ENCODE assay signal across 16 mouse cellular contexts in the genomic region with DNA sequence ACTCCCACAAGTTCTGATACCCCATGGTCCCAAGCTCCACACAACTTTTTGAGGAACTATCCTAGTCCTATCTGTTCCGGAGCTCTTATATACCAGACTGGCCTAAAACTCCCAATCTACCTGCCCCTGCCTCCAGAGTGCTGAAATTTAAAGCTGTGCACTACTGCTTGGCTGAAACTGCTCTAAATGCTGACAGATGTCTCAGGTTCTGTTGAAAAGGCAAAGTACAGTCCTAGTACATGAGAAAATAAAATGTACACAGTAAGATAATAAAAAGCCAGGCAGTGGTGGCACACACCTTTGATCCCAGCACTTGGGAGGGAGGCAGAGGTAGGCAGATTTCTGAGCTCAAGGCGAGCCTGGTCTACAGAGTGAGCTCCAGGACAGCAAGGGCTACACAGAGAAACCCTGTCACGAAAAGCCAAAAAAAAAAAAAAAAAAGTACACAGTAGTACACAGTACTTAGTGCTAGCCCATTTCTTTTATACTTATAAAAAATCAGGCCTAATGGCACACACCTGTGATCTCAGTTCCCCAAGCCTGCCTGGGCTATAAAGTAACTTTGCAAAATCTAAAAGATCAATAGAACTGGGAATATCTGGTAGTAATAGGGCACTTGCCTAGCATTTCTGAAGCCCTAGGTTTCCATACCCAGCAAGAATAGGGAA. TPM values are rescaled to one million over a fixed set of nuclear protein-coding genes. Genes with fewer than 3 reads are reported as not detected.
DNase-seq lines count a peak whose midpoint lies in the region; ATAC-seq lines count a peak whose summit lies in the region.
"Had no signal": no experiment of that assay in that cellular context is flagged by ENCODE, and none has a peak within 500 bp of the region (broad histone marks: within the 10 kb centered on the region; RNA-seq: fewer than 3 reads in every experiment).

No protein-coding gene starts in this region.

- peaks cover 10% of the 10 kb centered on the region; the same call in 1 of the 2 replicates for H3K4me1 ChIP-seq in kidney, embryonic 16.5 days (ENCODE audit: insufficient read depth, low read length)

- H3K27me3 ChIP-seq in kidney, embryonic 16.5 days (ENCODE audit: insufficient read depth, low read length) = no peaks in the 10 kb centered on the region
- H3K27me3 ChIP-seq: hindbrain, embryonic 15.5 days; megakaryocyte, embryonic 14.5 days; stomach, embryonic 15.5 days had no signal

- no peak overlapping the region for H3K27ac ChIP-seq in kidney, embryonic 16.5 days (ENCODE audit: low read length)
- H3K27ac ChIP-seq: hindbrain, embryonic 15.5 days; stomach, embryonic 15.5 days had no signal

- WGBS in kidney, embryonic 16.5 days = 70% methylated on average over 3 of the region's 3 CpGs

- H3K4me3 ChIP-seq in kidney, embryonic 16.5 days (ENCODE audit: low read length) = no peak overlapping the region
- H3K4me3 ChIP-seq: hindbrain, embryonic 15.5 days; megakaryocyte, embryonic 14.5 days; stomach, embryonic 15.5 days had no signal

- no peak for ATAC-seq in kidney, embryonic 16.5 days (ENCODE audit: low FRiP score, low TSS enrichment)
- no peak for ATAC-seq in cerebellum, adult (ENCODE audit: insufficient number of reproducible peaks, low FRiP score, low TSS enrichment)

- DNase-seq in kidney, postnatal 14 days = peak; percentile 19
- peak; percentile 36 to 42 for DNase-seq in CD8-positive naive resting alpha-beta T cell, adult 2 months (ENCODE audit: low read depth in 2 of 2, low spot score in 2 of 2)
- DNase-seq in c-Kit-positive CD71-positive TER-119-negative erythroid progenitor cells, embryonic 14.5 days (ENCODE audit: low read depth) = peak; percentile 30
- DNase-seq in naive thymus-derived CD4-positive, alpha-beta T cell, adult 2 months (ENCODE audit: low read depth) = peak; percentile 63
- no peak for DNase-seq in adrenal gland, postnatal 36 days

- H3K9ac ChIP-seq in kidney, embryonic 16.5 days (replicated peaks; ENCODE audit: low read length) = no peak overlapping the region
- H3K9ac ChIP-seq: hindbrain, embryonic 15.5 days; stomach, embryonic 15.5 days had no signal

- no peaks in the 10 kb centered on the region for H3K9me3 ChIP-seq in kidney, embryonic 16.5 days (ENCODE audit: low read length)
- H3K9me3 ChIP-seq: hindbrain, embryonic 15.5 days; megakaryocyte, embryonic 14.5 days; stomach, embryonic 15.5 days had no signal

- H3K36me3 ChIP-seq in kidney, embryonic 16.5 days (ENCODE audit: insufficient read depth, low read length) = peaks cover 18% of the 10 kb centered on the region

- no peak overlapping the region for H3K4me2 ChIP-seq in kidney, embryonic 16.5 days (replicated peaks; ENCODE audit: low read depth, low read length)
- H3K4me2 ChIP-seq: hindbrain, embryonic 15.5 days; stomach, embryonic 15.5 days had no signal

RNA-seq across cellular contexts. Expression of a gene that starts 3.0 kb away (rescaled TPM):
- polyA plus RNA-seq in kidney, embryonic 16.5 days (2015; fragmentation: Nextera tagmentation; extraction: Ambion mirVana) = 1,403 and 1,568 TPM in 2 replicates
- 1,000 to 10,000 TPM; 1,327 to 1,427 TPM for total RNA-seq in adrenal gland, postnatal 36 days (2021)

RNA-seq across cellular contexts. Expression of a gene that starts 11.5 kb away (rescaled TPM):
- not detected in 2 replicates for polyA plus RNA-seq in kidney, embryonic 16.5 days (2015; fragmentation: Nextera tagmentation; extraction: Ambion mirVana)
- total RNA-seq in adrenal gland, postnatal 36 days (2021) = not detected
- total RNA-seq: common myeloid progenitor, adult 5-6 weeks had no signal
- polyA plus RNA-seq: gonadal fat pad, adult 2 months; large intestine, adult 2 months; limb, embryonic 11.5 days; neural tube, embryonic 11.5 days; urinary bladder, adult 2 months had no signal

RNA-seq across cellular contexts. Expression of a gene that starts 33.2 kb away (rescaled TPM):
- polyA plus RNA-seq in kidney, embryonic 16.5 days (2015; fragmentation: Nextera tagmentation; extraction: Ambion mirVana) = 15.5 and 18.6 TPM in 2 replicates
- total RNA-seq in adrenal gland, postnatal 36 days (2021) = 10 to 100 TPM; 36.0 to 43.8 TPM
- total RNA-seq: common myeloid progenitor, adult 5-6 weeks had no signal

RNA-seq across cellular contexts. Expression of a gene that starts 53.1 kb away (rescaled TPM):
- polyA plus RNA-seq in kidney, embryonic 16.5 days (2015; fragmentation: Nextera tagmentation; extraction: Ambion mirVana) = not detected in 2 replicates
- not detected for total RNA-seq in adrenal gland, postnatal 36 days (2021)
- total RNA-seq: common myeloid progenitor, adult 5-6 weeks had no signal
- polyA plus RNA-seq: gonadal fat pad, adult 2 months; hindbrain, embryonic 15.5 days; large intestine, adult 2 months; neural tube, embryonic 11.5 days; stomach, embryonic 15.5 days; urinary bladder, adult 2 months had no signal

Comparison
In these comparisons a context has a peak if more than half of its experiments do, and no peak if none do; other contexts are left out.
1. DNase-seq: peak in kidney, postnatal 14 days (single experiment), CD8-positive naive resting alpha-beta T cell, adult 2 months (2 of 2), c-Kit-positive CD71-positive TER-119-negative erythroid progenitor cells, embryonic 14.5 days (single experiment) and naive thymus-derived CD4-positive, alpha-beta T cell, adult 2 months (single experiment); none in adrenal gland, postnatal 36 days (0 of 2).